Mouse (Mus musculus) liver, postnatal 0 days (tissue): Measurements from ENCODE around the gene 5330417C22Rik.

ENCODE experiments used
- CTCF ChIP-seq: sonication (generic); IDR thresholded peaks from 2 replicates; pipeline ENCODE4 v1.5.1; 2016; ENCODE audit warnings: antibody characterized with exemption, low read depth
- EP300 ChIP-seq: IDR thresholded peaks from 2 replicates; pipeline ENCODE4 v1.6.1; 2016; ENCODE audit warnings: antibody characterized with exemption, low read depth, mild to moderate bottlenecking

GRCm38 (mm10) chr3:108435701-108436379, 100.5 kb downstream of the 5330417C22Rik start:
- TF ChIP-seq CTCF (no peak), EP300 (no peak)
